14 mouse cellular contexts compared by ENCODE assay signal in the genomic region with DNA sequence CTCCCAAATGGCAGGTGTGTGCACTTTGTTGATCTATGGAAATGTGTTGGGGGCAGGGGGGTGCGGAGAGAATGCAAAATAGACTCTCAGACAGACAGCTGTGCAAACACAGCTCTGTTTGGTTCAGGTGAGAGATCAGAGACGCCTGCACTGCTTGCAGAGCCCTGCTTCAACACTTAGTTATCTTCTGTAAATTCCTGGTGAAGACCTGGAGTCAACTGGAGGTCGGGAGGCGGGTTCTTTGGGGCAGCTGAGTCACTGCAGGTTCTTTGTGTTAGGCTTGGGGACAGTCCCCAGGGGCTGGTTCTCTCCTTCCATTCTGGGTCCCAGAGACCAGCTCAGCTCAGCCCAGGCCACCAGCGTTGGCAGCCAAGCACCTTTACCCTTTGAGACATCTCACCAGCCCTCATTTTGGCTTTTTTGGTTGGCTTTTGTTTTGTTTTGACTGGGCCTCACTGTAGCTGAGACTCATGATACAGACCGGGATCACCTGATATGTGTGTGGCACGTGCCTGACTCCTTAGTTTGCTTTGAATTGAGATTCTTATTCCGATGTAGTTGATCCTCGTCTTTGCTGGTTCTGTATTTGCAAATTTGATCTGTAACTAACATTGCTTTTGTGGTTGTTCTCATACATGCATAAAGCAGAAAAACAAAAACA. TPM values are rescaled to one million over a fixed set of nuclear protein-coding genes. Genes with fewer than 3 reads are reported as not detected.
DNase-seq lines count a peak whose midpoint lies in the region; ATAC-seq and TF ChIP-seq lines count a peak whose summit lies in the region.
"Had no signal": no experiment of that assay in that cellular context is flagged by ENCODE, and none has a peak within 500 bp of the region (broad histone marks: within the 10 kb centered on the region; RNA-seq: fewer than 3 reads in every experiment).

No protein-coding gene starts in this region.

- no peak for TF ChIP-seq CTCF in small intestine, adult 2 months (IDR thresholded peaks at IDR 0.05; ENCODE audit: extremely low read depth, insufficient read length, insufficient replicate concordance, low read depth, low read length)

- H3K36me3 ChIP-seq in heart, embryonic 13.5 days, result no peaks in the 10 kb centered on the region
- H3K36me3 ChIP-seq in lung, embryonic 15.5 days, result no peaks in the 10 kb centered on the region
- no peaks in the 10 kb centered on the region for H3K36me3 ChIP-seq in intestine, embryonic 14.5 days (ENCODE audit: control insufficient read depth, insufficient read depth, low read length)
- peaks cover 21% of the 10 kb centered on the region for H3K36me3 ChIP-seq in small intestine, adult 2 months (ENCODE audit: control insufficient read depth, insufficient read depth, low read length)
- H3K36me3 ChIP-seq in forebrain, embryonic 12.5 days (replicated peaks), result no peaks in the 10 kb centered on the region
- H3K36me3 ChIP-seq: embryonic facial prominence, embryonic 12.5 days; forebrain, embryonic 10.5 days; limb, embryonic 10.5 days; neural tube, embryonic 13.5 days had no signal

- peaks cover 39% of the 10 kb centered on the region for H3K27me3 ChIP-seq in heart, embryonic 13.5 days (replicated peaks)
- H3K27me3 ChIP-seq in lung, embryonic 15.5 days, result peaks cover 31% of the 10 kb centered on the region
- peaks cover 7% of the 10 kb centered on the region for H3K27me3 ChIP-seq in intestine, embryonic 14.5 days (replicated peaks; ENCODE audit: control insufficient read depth, insufficient read depth, low read length)
- no peaks in the 10 kb centered on the region for H3K27me3 ChIP-seq in small intestine, adult 2 months (ENCODE audit: control insufficient read depth, insufficient read depth, low read length)
- H3K27me3 ChIP-seq in forebrain, embryonic 12.5 days, result peaks cover 51% of the 10 kb centered on the region

- H3K9me3 ChIP-seq in heart, embryonic 13.5 days, result no peaks in the 10 kb centered on the region
- H3K9me3 ChIP-seq in lung, embryonic 15.5 days, result no peaks in the 10 kb centered on the region
- no peaks in the 10 kb centered on the region for H3K9me3 ChIP-seq in intestine, embryonic 14.5 days (ENCODE audit: control insufficient read depth, low read length)
- no peaks in the 10 kb centered on the region for H3K9me3 ChIP-seq in forebrain, embryonic 12.5 days
- H3K9me3 ChIP-seq: embryonic facial prominence, embryonic 12.5 days; forebrain, embryonic 10.5 days; limb, embryonic 10.5 days; neural tube, embryonic 13.5 days had no signal

- 37% methylated on average over 9 of the region's 9 CpGs for WGBS in heart, embryonic 13.5 days
- 23% methylated on average over 9 of the region's 9 CpGs for WGBS in lung, embryonic 15.5 days
- 42% methylated on average over 9 of the region's 9 CpGs for WGBS in intestine, embryonic 14.5 days
- WGBS in small intestine, adult 2 months, result 23% methylated on average over 9 of the region's 9 CpGs
- 59% methylated on average over 9 of the region's 9 CpGs for WGBS in forebrain, embryonic 12.5 days

- peaks cover 46% of the 10 kb centered on the region for H3K4me1 ChIP-seq in heart, embryonic 13.5 days
- H3K4me1 ChIP-seq in lung, embryonic 15.5 days, result peaks cover 38% of the 10 kb centered on the region
- H3K4me1 ChIP-seq in intestine, embryonic 14.5 days (replicated peaks; ENCODE audit: control insufficient read depth, insufficient read depth, low read length), result peaks cover 12% of the 10 kb centered on the region
- H3K4me1 ChIP-seq in small intestine, adult 2 months (ENCODE audit: control insufficient read depth, insufficient read depth, insufficient read length, low read length), result peaks cover 50% of the 10 kb centered on the region
- peaks cover 7% of the 10 kb centered on the region; the same call in 1 of the 2 replicates for H3K4me1 ChIP-seq in forebrain, embryonic 12.5 days

- H3K4me3 ChIP-seq in heart, embryonic 13.5 days, result no peak overlapping the region
- no peak overlapping the region for H3K4me3 ChIP-seq in lung, embryonic 15.5 days
- no peak overlapping the region for H3K4me3 ChIP-seq in intestine, embryonic 14.5 days (ENCODE audit: low read depth, low read length)
- no peak overlapping the region for H3K4me3 ChIP-seq in small intestine, adult 2 months (ENCODE audit: low read depth, low read length)
- no peak overlapping the region for H3K4me3 ChIP-seq in forebrain, embryonic 12.5 days (replicated peaks)
- H3K4me3 ChIP-seq: embryonic facial prominence, embryonic 12.5 days; forebrain, embryonic 10.5 days; limb, embryonic 10.5 days; neural tube, embryonic 13.5 days had no signal

- H3K27ac ChIP-seq in heart, embryonic 13.5 days (replicated peaks), result peak overlapping the region; percentile 58
- peak overlapping the region; percentile 74 for H3K27ac ChIP-seq in lung, embryonic 15.5 days
- H3K27ac ChIP-seq in intestine, embryonic 14.5 days (ENCODE audit: low read depth), result 0 out of 2 replicates have a peak overlapping the region, but pooled peaks have one; percentile 19
- peak overlapping the region; percentile 63 for H3K27ac ChIP-seq in small intestine, adult 2 months (ENCODE audit: insufficient read depth, low read depth, low read length)
- no peak overlapping the region for H3K27ac ChIP-seq in forebrain, embryonic 12.5 days
- H3K27ac ChIP-seq: embryonic facial prominence, embryonic 12.5 days; forebrain, embryonic 10.5 days; limb, embryonic 10.5 days; neural tube, embryonic 13.5 days had no signal

- TF ChIP-seq POLR2A in small intestine, adult 2 months (IDR thresholded peaks at IDR 0.05; ENCODE audit: low read depth, low read length), result no peak

- peak overlapping the region; percentile 15 for H3K4me2 ChIP-seq in heart, embryonic 13.5 days
- H3K4me2 ChIP-seq in lung, embryonic 15.5 days, result no peak overlapping the region
- H3K4me2 ChIP-seq in intestine, embryonic 14.5 days (ENCODE audit: low read length), result no peak overlapping the region
- H3K4me2 ChIP-seq in forebrain, embryonic 12.5 days, result no peak overlapping the region
- H3K4me2 ChIP-seq: embryonic facial prominence, embryonic 12.5 days; neural tube, embryonic 13.5 days had no signal

- ATAC-seq in heart, embryonic 13.5 days (ENCODE audit: extremely low read depth, insufficient number of reproducible peaks, low FRiP score, low TSS enrichment), result no peak
- peak; percentile 65; the same call in 1 of the 2 replicates for ATAC-seq in lung, embryonic 15.5 days (ENCODE audit: borderline replicate concordance, extremely low read depth, low FRiP score, low TSS enrichment)
- peak; percentile 53 for ATAC-seq in intestine, embryonic 14.5 days (replicated peaks; ENCODE audit: low FRiP score, low TSS enrichment, low read depth)
- no peak for ATAC-seq in forebrain, embryonic 12.5 days (ENCODE audit: low FRiP score)

- H3K9ac ChIP-seq in heart, embryonic 13.5 days, result peak overlapping the region; percentile 8
- H3K9ac ChIP-seq in lung, embryonic 15.5 days, result no peak overlapping the region
- H3K9ac ChIP-seq in intestine, embryonic 14.5 days (ENCODE audit: low read length), result no peak overlapping the region
- no peak overlapping the region for H3K9ac ChIP-seq in forebrain, embryonic 12.5 days
- H3K9ac ChIP-seq: embryonic facial prominence, embryonic 12.5 days; neural tube, embryonic 13.5 days had no signal

- DNase-seq in heart, adult 9 months (ENCODE audit: low spot score in 2 of 2), result no peak
- no peak for DNase-seq in lung, postnatal 25 days (ENCODE audit: low spot score)
- DNase-seq in intestine, embryonic 14.5 days (ENCODE audit: low spot score), result no peak
- DNase-seq in B cell, adult 2 months, result no peak
- DNase-seq: cerebellum, adult 11 months; cerebellum, postnatal 36 days had no signal

RNA-seq across cellular contexts. Expression of gene 1700001C19Rik, which starts 25.7 kb away (rescaled TPM):
- polyA plus RNA-seq in heart, embryonic 13.5 days (2015; fragmentation: Nextera tagmentation; extraction: Ambion mirVana), result 0.66 and 0.99 TPM in 2 replicates
- 0.14 and 0.45 TPM in 2 replicates for polyA plus RNA-seq in lung, embryonic 15.5 days (2015; fragmentation: Nextera tagmentation; extraction: Ambion mirVana)
- polyA plus RNA-seq in intestine, embryonic 14.5 days (2014; fragmentation: Nextera tagmentation; extraction: Ambion mirVana), result 0.22 and 0.24 TPM in 2 replicates
- polyA plus RNA-seq in small intestine, adult 2 months (2012; rRNA removed), result 0.08 TPM in 1 of 2 replicates, not detected in the other
- polyA plus RNA-seq in forebrain, embryonic 12.5 days (2016; fragmentation: Nextera tagmentation; extraction: Ambion mirVana), result 0.19 and 0.31 TPM in 2 replicates
- polyA plus RNA-seq: forebrain, embryonic 10.5 days had no signal

RNA-seq across cellular contexts. Expression of gene AI661453, which starts 26.4 kb away (rescaled TPM):
- 0.82 and 1.2 TPM in 2 replicates for polyA plus RNA-seq in heart, embryonic 13.5 days (2015; fragmentation: Nextera tagmentation; extraction: Ambion mirVana)
- 2.0 and 2.4 TPM in 2 replicates for polyA plus RNA-seq in lung, embryonic 15.5 days (2015; fragmentation: Nextera tagmentation; extraction: Ambion mirVana)
- polyA plus RNA-seq in intestine, embryonic 14.5 days (2014; fragmentation: Nextera tagmentation; extraction: Ambion mirVana), result 3.4 and 4.4 TPM in 2 replicates
- 21.8 and 27.3 TPM in 2 replicates for polyA plus RNA-seq in small intestine, adult 2 months (2012; rRNA removed)
- 0.13 and 0.19 TPM in 2 replicates for polyA plus RNA-seq in forebrain, embryonic 12.5 days (2016; fragmentation: Nextera tagmentation; extraction: Ambion mirVana)

RNA-seq across cellular contexts. Expression of gene Taf8, which starts 39.2 kb away (rescaled TPM):
- 18.4 and 19.4 TPM in 2 replicates for polyA plus RNA-seq in heart, embryonic 13.5 days (2015; fragmentation: Nextera tagmentation; extraction: Ambion mirVana)
- polyA plus RNA-seq in lung, embryonic 15.5 days (2015; fragmentation: Nextera tagmentation; extraction: Ambion mirVana), result 25.6 and 32.3 TPM in 2 replicates
- 21.5 and 25.0 TPM in 2 replicates for polyA plus RNA-seq in intestine, embryonic 14.5 days (2014; fragmentation: Nextera tagmentation; extraction: Ambion mirVana)
- 6.2 and 13.3 TPM in 2 replicates for polyA plus RNA-seq in small intestine, adult 2 months (2012; rRNA removed)
- polyA plus RNA-seq in forebrain, embryonic 12.5 days (2016; fragmentation: Nextera tagmentation; extraction: Ambion mirVana), result 31.1 and 32.9 TPM in 2 replicates

RNA-seq across cellular contexts. Expression of gene Ccnd3, which starts 42.0 kb away (rescaled TPM):
- 451 and 478 TPM in 2 replicates for polyA plus RNA-seq in heart, embryonic 13.5 days (2015; fragmentation: Nextera tagmentation; extraction: Ambion mirVana)
- 286 and 294 TPM in 2 replicates for polyA plus RNA-seq in lung, embryonic 15.5 days (2015; fragmentation: Nextera tagmentation; extraction: Ambion mirVana)
- polyA plus RNA-seq in intestine, embryonic 14.5 days (2014; fragmentation: Nextera tagmentation; extraction: Ambion mirVana), result 450 and 457 TPM in 2 replicates
- 49.9 and 54.9 TPM in 2 replicates for polyA plus RNA-seq in small intestine, adult 2 months (2012; rRNA removed)
- 124 and 137 TPM in 2 replicates for polyA plus RNA-seq in forebrain, embryonic 12.5 days (2016; fragmentation: Nextera tagmentation; extraction: Ambion mirVana)

Comparison
In these comparisons a context has a peak if more than half of its experiments do, and no peak if none do; other contexts are left out.
1. ATAC-seq: peak in lung, embryonic 15.5 days (single experiment) and intestine, embryonic 14.5 days (single experiment); none in heart, embryonic 13.5 days (single experiment) and forebrain, embryonic 12.5 days (single experiment).